Mouse (Mus musculus): ENCODE measurements around the gene Inip. TPM values are rescaled to one million over a fixed set of nuclear protein-coding genes. Genes with fewer than 3 reads are reported as not detected.
A peak's percentile ranks its signal among the peaks of the same experiment; 100 is the strongest.

Inip gene
- 10 to 100 TPM; 21.7 to 22.2 TPM for total RNA-seq (2021)
- long read RNA-seq, transcript Inip-202 (4 exons, 1,438 nt): major isoform, 14 of 28 reads
- long read RNA-seq, transcript Inip-203 (3 exons, 1,654 nt): minor isoform, 6 of 28 reads
- long read RNA-seq, transcript Inip-201 (5 exons, 3,237 nt): minor isoform, 5 of 28 reads
- long read RNA-seq, partial matches to known transcripts: 0 of 28 reads
- long read RNA-seq, other reads (novel, unspliced or antisense): 3 of 28 reads

- no peak for DNase-seq (ENCODE audit: low spot score in 2 of 2)
Measured at GRCm38 (mm10) chr4:59801489-59801888, at the start of gene Inip. Gene Inip, minus strand, starts transcription at chr4:59801589.

GRCm38 (mm10) chr4:59850181-59850580 is 48.8 kb upstream of the Inip start:
- DNase-seq (ENCODE audit: low spot score in 2 of 2): peak; percentile 73 to 77

GRCm38 (mm10) chr4:59847447-59847846 is 46.1 kb upstream of the Inip start:
- DNase-seq (ENCODE audit: low spot score in 2 of 2): no peak

DNA sequence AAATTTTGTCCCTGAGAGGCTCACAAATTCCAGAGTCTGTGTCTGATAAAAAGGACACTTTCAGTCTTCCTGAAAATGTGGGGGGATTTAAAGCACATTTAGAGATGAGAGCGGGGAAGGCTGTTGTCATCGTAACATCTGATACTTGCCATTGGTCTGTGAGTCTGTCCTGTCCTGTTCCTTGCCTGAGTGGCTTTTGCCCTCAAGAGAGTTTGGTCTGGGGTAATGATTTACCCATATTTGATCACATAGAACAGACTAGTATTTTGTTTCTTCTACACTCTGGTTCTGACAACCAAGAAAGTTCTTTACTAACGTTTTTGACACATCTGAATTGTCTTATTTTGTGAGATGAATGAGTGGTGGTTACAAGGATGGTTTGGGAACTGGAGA is 43.9 kb upstream of the Inip start:
- DNase-seq (ENCODE audit: low spot score in 2 of 2): no peak

DNA sequence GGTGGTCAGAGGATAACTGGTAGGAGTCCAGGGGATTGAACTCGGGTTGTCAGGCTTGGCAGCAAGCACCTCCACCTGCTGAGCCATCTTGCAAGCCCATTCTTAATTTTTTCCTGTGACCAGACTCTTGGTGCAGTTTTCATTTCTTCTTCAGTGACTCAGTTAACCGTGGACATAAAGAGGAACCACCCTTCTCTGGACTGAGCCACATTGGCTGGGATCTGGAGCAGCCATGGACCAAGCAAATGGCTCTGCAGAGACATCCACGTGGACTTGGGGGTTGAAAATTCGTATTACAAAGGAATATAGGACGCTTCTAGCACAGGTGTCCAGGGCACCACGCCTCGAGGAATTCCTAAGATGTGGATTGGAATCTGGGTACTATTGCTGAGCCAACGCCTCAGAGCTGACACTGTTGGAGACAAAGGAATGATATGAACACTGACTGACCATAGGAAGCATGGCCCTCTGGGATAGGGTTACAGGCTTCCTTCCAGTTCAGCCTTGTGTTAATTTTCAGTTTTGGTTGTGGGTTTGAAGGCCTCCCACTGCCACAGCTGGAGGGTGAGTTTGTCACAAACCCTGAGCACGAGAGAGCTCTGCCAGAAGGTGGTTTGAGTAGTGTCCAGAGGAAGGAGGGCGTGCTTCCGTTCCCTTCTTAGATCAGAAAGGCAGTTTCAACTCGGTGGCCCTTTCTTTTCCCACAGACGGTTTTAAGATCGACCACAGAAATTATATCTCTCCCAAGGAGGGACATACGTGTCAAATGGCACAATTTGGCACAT is 43.3 kb upstream of the Inip start:
- DNase-seq (ENCODE audit: low spot score in 2 of 2): no peak

- no peak for DNase-seq (ENCODE audit: low spot score in 2 of 2)
Measured at GRCm38 (mm10) chr4:59837659-59838058, 36.3 kb upstream of the Inip start.

GRCm38 (mm10) chr4:59832810-59833209 is 31.4 kb upstream of the Inip start:
- no peak for DNase-seq (ENCODE audit: low spot score in 2 of 2)

GRCm38 (mm10) chr4:59831038-59831437 is 29.6 kb upstream of the Inip start:
- no peak for DNase-seq (ENCODE audit: low spot score in 2 of 2)

DNA sequence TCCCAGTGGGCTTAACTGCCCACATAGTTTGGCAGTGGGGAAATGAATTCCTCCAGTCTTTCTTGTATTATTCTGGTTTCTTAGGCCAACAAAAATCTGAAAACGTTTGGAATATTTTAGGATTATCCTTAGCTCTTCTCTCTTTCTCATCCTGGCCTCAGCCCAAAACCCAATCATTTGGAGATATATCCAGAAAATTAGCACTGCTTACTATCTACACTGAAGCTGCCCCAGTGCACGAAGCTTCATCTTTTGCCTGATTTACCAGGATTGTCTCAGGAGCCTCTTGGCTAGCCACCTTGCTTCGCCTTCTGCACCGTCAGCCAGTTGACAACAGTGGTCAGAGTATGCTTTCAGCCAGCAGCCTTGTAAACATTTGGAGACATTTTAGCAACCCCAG is 27.7 kb upstream of the Inip start:
- DNase-seq (ENCODE audit: low spot score in 2 of 2): no peak

DNA sequence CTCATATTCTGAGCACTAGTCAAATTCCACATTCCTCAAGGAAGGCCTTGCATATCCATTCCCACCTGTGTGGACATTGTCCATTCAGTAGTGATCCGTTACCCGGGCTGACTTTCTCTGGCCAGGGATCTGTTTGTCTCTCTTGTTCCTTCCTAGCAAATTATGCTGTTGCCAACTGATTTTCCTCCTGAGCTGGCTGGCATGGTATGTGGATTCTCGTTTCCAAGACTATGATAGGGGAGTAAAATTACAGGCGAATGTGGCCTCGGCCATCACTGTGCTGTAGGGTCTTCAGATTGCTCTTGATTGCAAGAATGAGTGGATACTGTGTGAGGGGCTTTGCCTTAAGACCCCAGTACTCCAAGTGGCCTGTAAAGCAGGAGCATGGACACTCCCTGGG is 25.0 kb upstream of the Inip start:
- DNase-seq (ENCODE audit: low spot score in 2 of 2): no peak

DNA sequence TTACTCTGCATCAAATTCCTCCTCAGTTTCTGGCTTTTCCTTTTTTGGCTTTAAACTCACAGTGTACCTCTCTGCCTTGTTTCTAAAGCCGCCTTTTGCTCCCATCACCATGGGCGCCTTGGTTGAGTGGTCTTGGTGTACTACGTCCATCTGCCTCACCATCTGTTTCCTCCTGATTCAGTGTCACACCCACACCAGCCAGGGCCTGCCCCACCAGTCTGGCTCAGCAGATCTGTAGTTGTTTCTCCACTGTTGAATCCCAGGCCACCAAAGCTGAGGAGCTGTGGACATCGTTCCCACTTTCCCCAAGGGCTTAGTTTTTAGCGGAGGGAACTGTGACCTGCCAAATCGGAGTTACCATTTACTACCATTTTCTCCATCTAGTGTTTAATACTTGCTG is 24.2 kb upstream of the Inip start:
- no peak for DNase-seq (ENCODE audit: low spot score in 2 of 2)

DNA sequence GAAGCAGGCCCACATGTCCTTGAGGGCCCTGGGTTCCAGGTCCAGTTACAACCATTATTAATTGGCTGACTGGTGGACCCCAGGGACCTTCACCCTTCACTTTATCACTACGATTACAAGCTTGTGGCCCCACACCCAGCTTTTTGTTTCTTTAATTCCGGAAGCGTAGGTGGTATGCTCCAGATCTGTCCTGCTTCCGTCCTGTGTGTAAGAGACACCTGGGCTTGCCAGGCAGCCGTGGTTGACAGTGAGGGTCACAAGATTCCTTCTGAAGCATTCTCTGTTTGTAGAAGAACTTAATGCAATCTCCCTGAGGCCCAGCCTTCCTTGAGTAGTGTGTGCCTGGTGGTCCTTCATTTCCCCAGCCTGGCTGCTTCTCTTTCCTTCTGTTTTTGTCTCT is 23.5 kb upstream of the Inip start:
- DNase-seq (ENCODE audit: low spot score in 2 of 2): no peak

GRCm38 (mm10) chr4:59823470-59823869 is 22.1 kb upstream of the Inip start:
- peak in 1 of 2 experiments; percentile 45 for DNase-seq (ENCODE audit: low spot score in 2 of 2)

DNA sequence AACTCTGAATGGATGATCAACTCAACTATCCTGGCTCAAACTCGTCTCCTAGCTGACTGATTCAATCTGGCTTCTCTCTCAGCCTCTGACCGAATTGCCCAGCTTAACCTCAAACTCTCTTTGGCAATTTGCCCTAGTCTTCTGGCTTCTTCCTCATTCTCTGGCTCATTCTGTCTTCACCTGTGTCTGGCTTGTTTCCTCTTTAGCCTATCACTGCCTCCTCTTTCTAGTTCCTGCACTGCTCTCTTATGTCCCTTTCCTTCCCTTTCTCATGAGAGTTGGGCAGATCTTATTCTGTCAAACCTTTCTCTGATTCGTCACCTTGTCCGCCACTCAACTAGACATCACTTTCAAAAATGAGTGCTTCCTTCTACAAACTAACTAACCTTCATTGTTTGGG is 20.7 kb upstream of the Inip start:
- no peak for DNase-seq (ENCODE audit: low spot score in 2 of 2)

DNA sequence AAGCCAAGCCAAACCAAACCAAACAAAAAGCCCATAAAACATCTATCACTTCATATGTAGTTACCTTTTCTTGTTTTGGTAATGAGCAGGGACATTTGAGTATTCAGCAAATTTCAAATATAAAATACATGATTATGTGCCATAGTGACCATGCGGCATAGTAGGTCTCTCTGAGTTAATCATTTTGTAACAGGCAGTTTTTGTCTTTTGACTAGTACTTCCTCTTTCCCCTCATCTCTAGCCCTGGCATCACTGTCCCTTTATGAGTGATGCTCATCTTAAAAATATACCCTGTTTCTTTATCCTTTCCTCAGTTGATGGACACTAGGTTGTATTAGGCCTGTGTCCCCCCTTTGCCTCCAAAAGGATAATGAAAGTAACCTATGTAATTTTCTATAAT is 20.1 kb upstream of the Inip start:
- DNase-seq (ENCODE audit: low spot score in 2 of 2): no peak

- DNase-seq (ENCODE audit: low spot score in 2 of 2): peak; percentile 47 to 53
Measured at GRCm38 (mm10) chr4:59819477-59820022, 18.2 kb upstream of the Inip start.

DNA sequence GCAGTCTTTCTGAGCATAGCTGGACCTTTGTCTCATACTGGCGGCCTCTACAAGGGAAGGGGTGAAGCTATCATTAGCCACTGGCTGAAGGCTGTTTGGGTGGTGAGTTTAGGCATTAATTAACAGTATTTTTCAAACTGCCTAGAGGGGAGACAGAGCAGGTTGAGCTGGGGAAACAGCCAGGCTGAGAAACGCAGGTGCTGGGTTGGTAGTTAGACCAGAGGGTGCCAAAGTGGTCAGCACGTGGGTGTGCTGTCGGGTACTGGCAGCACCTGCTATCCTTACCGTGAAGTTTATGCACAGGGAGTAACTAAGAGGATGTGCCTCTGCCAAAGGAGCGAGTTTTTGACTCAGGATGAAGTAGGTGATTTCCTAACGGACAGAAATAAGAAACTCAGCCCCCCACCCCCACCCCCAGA is 17.7 kb upstream of the Inip start:
- no peak for DNase-seq (ENCODE audit: low spot score in 2 of 2)

DNA sequence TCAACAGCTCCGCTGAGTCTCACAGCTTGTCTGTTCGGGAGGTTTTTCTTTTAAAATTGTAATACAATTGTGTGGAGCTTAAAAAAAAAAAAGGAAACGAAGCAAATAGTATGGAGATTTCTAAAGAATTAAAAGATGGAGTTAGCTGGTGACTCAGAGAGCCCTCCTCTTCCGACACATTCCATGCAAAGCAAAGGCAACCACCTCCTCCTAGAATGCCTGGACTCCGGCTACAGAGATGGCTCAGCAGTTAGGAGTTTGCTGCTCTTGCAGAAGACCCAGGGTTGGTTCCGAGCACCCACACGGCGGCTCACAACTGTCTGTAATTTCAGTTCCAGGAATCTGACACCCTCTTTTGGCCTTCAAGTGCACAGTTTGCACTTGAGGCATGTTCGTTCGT is 17.1 kb upstream of the Inip start:
- DNase-seq (ENCODE audit: low spot score in 2 of 2): no peak

- no peak for DNase-seq (ENCODE audit: low spot score in 2 of 2)
Measured at GRCm38 (mm10) chr4:59817790-59818189, 16.4 kb upstream of the Inip start.

GRCm38 (mm10) chr4:59816477-59816876 is 15.1 kb upstream of the Inip start:
- no peak for DNase-seq (ENCODE audit: low spot score in 2 of 2)

- DNase-seq (ENCODE audit: low spot score in 2 of 2): no peak
Measured at GRCm38 (mm10) chr4:59816016-59816415, 14.6 kb upstream of the Inip start.

DNA sequence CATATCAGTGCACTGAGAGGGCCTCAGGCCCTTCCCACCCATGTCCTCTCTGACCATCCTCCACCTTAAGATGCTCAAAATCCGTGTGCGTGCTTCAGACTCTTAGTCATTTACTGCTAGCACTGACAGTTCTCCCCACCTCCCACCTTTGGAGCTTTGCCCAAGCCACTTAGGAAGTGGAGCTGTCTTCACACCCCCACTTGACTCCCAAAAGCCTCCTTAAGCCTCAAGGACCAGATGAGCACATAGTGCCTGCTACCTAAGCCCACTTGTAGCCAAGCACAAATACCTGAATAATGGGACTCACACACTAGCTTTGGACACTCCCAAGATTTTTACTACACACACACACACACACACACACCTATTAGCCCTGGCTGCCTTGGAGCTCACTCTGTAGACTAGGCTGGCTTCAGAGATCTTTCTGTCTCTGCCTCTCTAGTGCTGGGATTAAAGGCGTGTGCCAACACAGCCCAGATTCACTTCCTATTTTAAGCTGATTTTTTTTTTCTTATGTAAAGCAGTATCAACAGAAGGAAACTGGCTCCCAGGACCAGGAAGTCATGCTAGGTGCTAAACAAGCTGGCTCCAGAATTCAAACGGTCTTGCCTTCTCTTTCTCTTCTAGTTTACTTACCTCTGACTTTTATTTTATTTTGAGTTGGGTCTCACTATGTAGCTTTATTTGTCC is 13.9 kb upstream of the Inip start:
- no peak for DNase-seq (ENCODE audit: low spot score in 2 of 2)
